In genomic region chr9:40805263-40805662, GRCm38 (mm10) we compare ENCODE assay signal across 8 mouse cellular contexts. TPM values are rescaled to one million over a fixed set of nuclear protein-coding genes. Genes with fewer than 3 reads are reported as not detected.
DNase-seq lines count a peak whose midpoint lies in the region; ATAC-seq and TF ChIP-seq lines count a peak whose summit lies in the region.

No protein-coding gene starts in this region.

- DNase-seq in right cerebral cortex, adult 2 months (ENCODE audit: low spot score in 2 of 2) = peak; percentile 69 to 74
- DNase-seq in right cerebral cortex, adult 18-20 months = no peak
- DNase-seq in gastrocnemius, postnatal 36 days = peak; percentile 40 to 57
- DNase-seq in kidney, adult 2 months = peak; percentile 82
- DNase-seq in natural killer cell, adult 2 months (ENCODE audit: low spot score in 2 of 2) = peak; percentile 69 to 81
- DNase-seq in testis, postnatal 10 days (ENCODE audit: low spot score) = peak; percentile 87

- peaks cover 14% of the 10 kb centered on the region for H3K4me1 ChIP-seq in cortical plate, adult 2 months (ENCODE audit: control insufficient read depth, insufficient read depth, low read length)
- H3K4me1 ChIP-seq in kidney, adult 2 months (ENCODE audit: control insufficient read depth, insufficient read depth, low read length) = peaks cover 13% of the 10 kb centered on the region
- peaks cover 50% of the 10 kb centered on the region for H3K4me1 ChIP-seq in limb, embryonic 15.5 days

- peaks cover 24% of the 10 kb centered on the region for H3K36me3 ChIP-seq in kidney, adult 2 months (ENCODE audit: control insufficient read depth, insufficient read depth, low read length)
- H3K36me3 ChIP-seq in limb, embryonic 15.5 days = peaks cover 34% of the 10 kb centered on the region

- no peak overlapping the region for H3K9ac ChIP-seq in limb, embryonic 15.5 days

- H3K4me2 ChIP-seq in limb, embryonic 15.5 days = 0 out of 2 replicates have a peak overlapping the region, but pooled peaks have one; percentile 3

- TF ChIP-seq POLR2A in cortical plate, adult 2 months (IDR thresholded peaks at IDR 0.05; ENCODE audit: extremely low read depth, insufficient read depth, low read length) = 0 out of 2 replicates have a peak, but pooled peaks have one; percentile 8
- no peak for TF ChIP-seq POLR2A in kidney, adult 2 months (IDR thresholded peaks at IDR 0.05; ENCODE audit: low read depth, low read length)

- 11% methylated on average over 2 of the region's 2 CpGs for WGBS in kidney, adult 2 months
- 6% methylated on average over 2 of the region's 2 CpGs for WGBS in limb, embryonic 15.5 days

- ATAC-seq in limb, embryonic 15.5 days (ENCODE audit: insufficient number of reproducible peaks, low FRiP score, low TSS enrichment, low read depth) = no peak

- H3K9me3 ChIP-seq in limb, embryonic 15.5 days = no peaks in the 10 kb centered on the region

- peak; percentile 69 for TF ChIP-seq CTCF in cortical plate, adult 2 months (IDR thresholded peaks at IDR 0.05; ENCODE audit: extremely low read depth, insufficient read depth, low read length)
- TF ChIP-seq CTCF in kidney, adult 2 months (conservative IDR thresholded peaks at IDR 0.05; ENCODE audit: insufficient read depth, insufficient read length, low read depth, low read length) = peak; percentile 42

- intact Hi-C loops in gastrocnemius, postnatal 36 days (cut with DNase I) = loop anchor here (2.0 kb wide), 1 partner anchor 48 kb away; no protein-coding TSS in a partner anchor

- H3K4me3 ChIP-seq in cortical plate, adult 2 months (ENCODE audit: insufficient read depth, low read length) = peak overlapping the region; percentile 15; the same call in 1 of the 2 replicates
- no peak overlapping the region for H3K4me3 ChIP-seq in kidney, adult 2 months (ENCODE audit: insufficient read depth, low read depth, low read length)
- no peak overlapping the region for H3K4me3 ChIP-seq in limb, embryonic 15.5 days

- H3K27ac ChIP-seq in cortical plate, adult 2 months (ENCODE audit: insufficient read depth, low read length) = no peak overlapping the region
- H3K27ac ChIP-seq in kidney, adult 2 months (ENCODE audit: insufficient read depth, low read depth, low read length) = no peak overlapping the region
- H3K27ac ChIP-seq in limb, embryonic 15.5 days = 0 out of 2 replicates have a peak overlapping the region, but pooled peaks have one; percentile 12

- H3K27me3 ChIP-seq in kidney, adult 2 months (replicated peaks; ENCODE audit: control insufficient read depth, insufficient read depth, low read length) = no peaks in the 10 kb centered on the region
- H3K27me3 ChIP-seq in limb, embryonic 15.5 days = no peaks in the 10 kb centered on the region

RNA-seq across cellular contexts. Expression of gene Hspa8, which starts 4.5 kb away (rescaled TPM):
- 1,998 and 2,235 TPM in 2 replicates for polyA plus RNA-seq in cortical plate, adult 2 months (2012; rRNA removed)
- 1,000 to 10,000 TPM; 1,032 to 1,188 TPM for total RNA-seq in gastrocnemius, postnatal 36 days (2021)
- 3,384 and 3,621 TPM in 2 replicates for polyA plus RNA-seq in kidney, adult 2 months (2012; rRNA removed)
- polyA plus RNA-seq in limb, embryonic 15.5 days (2015; fragmentation: Nextera tagmentation; extraction: Ambion mirVana) = 2,195 and 2,248 TPM in 2 replicates
